Mouse (Mus musculus) cortical plate, adult 2 months (tissue): ENCODE data around the gene Sept4.

Experiments used
- CTCF ChIP-seq: fragments of 200-500 bp; IDR thresholded peaks from 2 replicates; pipeline ENCODE4 v1.5.1; 2011; ENCODE audit warnings: mild to moderate bottlenecking, control low read depth, low read length; ENCODE audit not compliant: insufficient read depth; ENCODE audit errors: extremely low read depth
- POLR2A ChIP-seq: fragments of 200-500 bp; IDR thresholded peaks from 2 replicates; pipeline ENCODE4 v1.6.1; 2011; ENCODE audit warnings: mild to moderate bottlenecking, low read length, control low read depth; ENCODE audit not compliant: insufficient read depth; ENCODE audit errors: extremely low read depth

DNA sequence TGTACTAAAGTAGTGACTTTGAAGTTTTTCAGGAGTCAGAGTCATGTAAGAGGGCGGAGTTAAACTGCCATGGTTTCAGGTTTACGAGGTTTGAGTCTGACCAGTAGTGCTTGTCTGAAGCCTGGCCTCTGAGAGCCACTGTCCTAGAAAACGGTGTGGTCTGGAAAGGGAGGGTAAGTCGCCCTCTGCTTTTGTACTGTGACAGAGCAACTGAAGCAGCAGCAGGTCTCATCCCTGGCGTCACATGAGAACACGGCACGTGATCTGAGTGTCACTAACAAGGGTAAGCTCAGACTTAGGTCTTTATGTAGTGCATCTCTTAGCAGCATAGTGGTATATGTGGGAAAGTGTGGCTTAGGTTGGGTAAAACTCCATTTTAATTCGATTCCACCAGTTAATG lies 26.4 kb upstream of the Sept4 start:
- TF ChIP-seq POLR2A (no peak), CTCF (no peak)
